Mouse (Mus musculus): ENCODE measurements around the gene Cdipt. TPM values are rescaled to one million over a fixed set of nuclear protein-coding genes. Genes with fewer than 3 reads are reported as not detected.

The Cdipt gene
- polyA plus RNA-seq, 1 experiment, result 134 TPM

- TF ChIP-seq CTCF (IDR thresholded peaks at IDR 0.05; ENCODE audit: borderline replicate concordance, insufficient read depth, low read length) (no peak), POLR2A (IDR thresholded peaks at IDR 0.05; ENCODE audit: low read depth, low read length) (no peak)
- no peak overlapping the region for H3K27ac ChIP-seq (ENCODE audit: insufficient read depth, low read length)
- no peak overlapping the region for H3K4me3 ChIP-seq (ENCODE audit: insufficient read depth, low read length)
- H3K4me1 ChIP-seq (ENCODE audit: control insufficient read depth, insufficient read depth, low read length), result no peaks in the 10 kb centered on the region
These were observed 10.1 kb upstream of the Cdipt start for GRCm38 (mm10) chr7:126965568-126965967.

GRCm38 (mm10) chr7:126967361-126967760 is 8.4 kb upstream of the Cdipt start:
- Histone ChIP-seq H3K4me3 (ENCODE audit: insufficient read depth, low read length) (no peak overlapping the region), H3K4me1 (ENCODE audit: control insufficient read depth, insufficient read depth, low read length) (no peaks in the 10 kb centered on the region), H3K27ac (ENCODE audit: insufficient read depth, low read length) (no peak overlapping the region)
- TF ChIP-seq POLR2A (IDR thresholded peaks at IDR 0.05; ENCODE audit: low read depth, low read length) (no peak), CTCF (IDR thresholded peaks at IDR 0.05; ENCODE audit: borderline replicate concordance, insufficient read depth, low read length) (no peak)

- no peak overlapping the region for H3K27ac ChIP-seq (ENCODE audit: insufficient read depth, low read length)
- TF ChIP-seq POLR2A (IDR thresholded peaks at IDR 0.05; ENCODE audit: low read depth, low read length), result no peak
- TF ChIP-seq CTCF (IDR thresholded peaks at IDR 0.05; ENCODE audit: borderline replicate concordance, insufficient read depth, low read length), result no peak
- H3K4me1 ChIP-seq (ENCODE audit: control insufficient read depth, insufficient read depth, low read length), result no peaks in the 10 kb centered on the region
- no peak overlapping the region for H3K4me3 ChIP-seq (ENCODE audit: insufficient read depth, low read length)
These were observed 221 bp upstream of the Cdipt start for GRCm38 (mm10) chr7:126975493-126975892.

- Histone ChIP-seq H3K27ac (ENCODE audit: insufficient read depth, low read length) (peak within 1 kb of the TSS; percentile 97), H3K4me1 (ENCODE audit: control insufficient read depth, insufficient read depth, low read length) (no peaks in the 10 kb centered on the region), H3K4me3 (ENCODE audit: insufficient read depth, low read length) (peak within 1 kb of the TSS; percentile 98)
- TF ChIP-seq CTCF (IDR thresholded peaks at IDR 0.05; ENCODE audit: borderline replicate concordance, insufficient read depth, low read length) (peak; percentile 84), POLR2A (IDR thresholded peaks at IDR 0.05; ENCODE audit: low read depth, low read length) (0 out of 2 replicates have a peak, but pooled peaks have one; percentile 12)
These were observed 494 bp downstream of the Cdipt start, which contains the start of gene Cdiptos for GRCm38 (mm10) chr7:126975950-126976866. Gene Cdiptos, minus strand, starts transcription at chr7:126976098.

GRCm38 (mm10) chr7:126976878-126977459 is 1.3 kb downstream of the Cdipt start:
- no peak for TF ChIP-seq CTCF (IDR thresholded peaks at IDR 0.05; ENCODE audit: borderline replicate concordance, insufficient read depth, low read length)
- 0 out of 2 replicates have a peak, but pooled peaks have one; percentile 10 for TF ChIP-seq POLR2A (IDR thresholded peaks at IDR 0.05; ENCODE audit: low read depth, low read length)
- Histone ChIP-seq H3K27ac (ENCODE audit: insufficient read depth, low read length) (0 out of 2 replicates have a peak overlapping the region, but pooled peaks have one; percentile 24), H3K4me3 (ENCODE audit: insufficient read depth, low read length) (peak overlapping the region; percentile 98), H3K4me1 (ENCODE audit: control insufficient read depth, insufficient read depth, low read length) (no peaks in the 10 kb centered on the region)

- no peak overlapping the region for H3K4me3 ChIP-seq (ENCODE audit: insufficient read depth, low read length)
- no peaks in the 10 kb centered on the region for H3K4me1 ChIP-seq (ENCODE audit: control insufficient read depth, insufficient read depth, low read length)
- TF ChIP-seq POLR2A (IDR thresholded peaks at IDR 0.05; ENCODE audit: low read depth, low read length) (no peak), CTCF (IDR thresholded peaks at IDR 0.05; ENCODE audit: borderline replicate concordance, insufficient read depth, low read length) (no peak)
- no peak overlapping the region for H3K27ac ChIP-seq (ENCODE audit: insufficient read depth, low read length)
These were observed 3.1 kb downstream of the Cdipt start for GRCm38 (mm10) chr7:126978841-126979240.

- no peak overlapping the region for H3K4me3 ChIP-seq (ENCODE audit: insufficient read depth, low read length)
- TF ChIP-seq POLR2A (IDR thresholded peaks at IDR 0.05; ENCODE audit: low read depth, low read length), result no peak
- TF ChIP-seq CTCF (IDR thresholded peaks at IDR 0.05; ENCODE audit: borderline replicate concordance, insufficient read depth, low read length), result no peak
- H3K27ac ChIP-seq (ENCODE audit: insufficient read depth, low read length), result no peak overlapping the region
- H3K4me1 ChIP-seq (ENCODE audit: control insufficient read depth, insufficient read depth, low read length), result no peaks in the 10 kb centered on the region
These were observed 5.9 kb downstream of the Cdipt start for GRCm38 (mm10) chr7:126981601-126982000.

GRCm38 (mm10) chr7:126982054-126982453 is 6.3 kb downstream of the Cdipt start:
- Histone ChIP-seq H3K4me3 (ENCODE audit: insufficient read depth, low read length) (no peak overlapping the region), H3K27ac (ENCODE audit: insufficient read depth, low read length) (no peak overlapping the region), H3K4me1 (ENCODE audit: control insufficient read depth, insufficient read depth, low read length) (no peaks in the 10 kb centered on the region)
- TF ChIP-seq POLR2A (IDR thresholded peaks at IDR 0.05; ENCODE audit: low read depth, low read length), result no peak
- TF ChIP-seq CTCF (IDR thresholded peaks at IDR 0.05; ENCODE audit: borderline replicate concordance, insufficient read depth, low read length), result no peak

GRCm38 (mm10) chr7:126983113-126983512 is 7.4 kb downstream of the Cdipt start:
- no peak for TF ChIP-seq POLR2A (IDR thresholded peaks at IDR 0.05; ENCODE audit: low read depth, low read length)
- no peak for TF ChIP-seq CTCF (IDR thresholded peaks at IDR 0.05; ENCODE audit: borderline replicate concordance, insufficient read depth, low read length)
- no peaks in the 10 kb centered on the region for H3K4me1 ChIP-seq (ENCODE audit: control insufficient read depth, insufficient read depth, low read length)
- no peak overlapping the region for H3K4me3 ChIP-seq (ENCODE audit: insufficient read depth, low read length)
- no peak overlapping the region for H3K27ac ChIP-seq (ENCODE audit: insufficient read depth, low read length)
